18 mouse cellular contexts compared by ENCODE assay signal in genomic region chr6:127537035-127537434, GRCm38 (mm10). TPM values are rescaled to one million over a fixed set of nuclear protein-coding genes. Genes with fewer than 3 reads are reported as not detected.
"Had no signal": no experiment of that assay in that cellular context is flagged by ENCODE, and none has a peak within 500 bp of the region (broad histone marks: within the 10 kb centered on the region; RNA-seq: fewer than 3 reads in every experiment).

No protein-coding gene starts in this region.

- H3K4me3 ChIP-seq: midbrain, embryonic 10.5 days; midbrain, embryonic 12.5 days; myocyte; neural tube, embryonic 13.5 days; neural tube, embryonic 15.5 days; stomach, embryonic 15.5 days had no signal

- ATAC-seq: midbrain, embryonic 16.5 days had no signal

- DNase-seq: lung, adult 18-20 months; lung, embryonic 14.5 days; lung, postnatal 10 days; lung, postnatal 4 days; midbrain, embryonic 14.5 days; retina, postnatal 1 day; right cerebral cortex, postnatal 14 days; thymus, adult 2 months; thymus, postnatal 25 days; thymus, postnatal 4 days had no signal

- H3K9ac ChIP-seq: lung, embryonic 14.5 days; midbrain, embryonic 12.5 days; neural tube, embryonic 13.5 days; neural tube, embryonic 15.5 days; stomach, embryonic 15.5 days had no signal

- H3K9me3 ChIP-seq: midbrain, embryonic 10.5 days; midbrain, embryonic 12.5 days; neural tube, embryonic 13.5 days; neural tube, embryonic 15.5 days; stomach, embryonic 15.5 days had no signal

- H3K36me3 ChIP-seq: midbrain, embryonic 10.5 days; midbrain, embryonic 12.5 days; neural tube, embryonic 13.5 days; neural tube, embryonic 15.5 days; stomach, embryonic 15.5 days had no signal

- H3K4me2 ChIP-seq: lung, embryonic 14.5 days; midbrain, embryonic 12.5 days; neural tube, embryonic 13.5 days; neural tube, embryonic 15.5 days; stomach, embryonic 15.5 days had no signal

- H3K27ac ChIP-seq: midbrain, embryonic 10.5 days; midbrain, embryonic 12.5 days; neural tube, embryonic 13.5 days; neural tube, embryonic 15.5 days; stomach, embryonic 15.5 days; stomach, postnatal 0 days had no signal

- H3K4me1 ChIP-seq: midbrain, embryonic 12.5 days; stomach, embryonic 15.5 days had no signal

RNA-seq across cellular contexts. Expression of gene Cracr2a, which starts 24.1 kb away (rescaled TPM):
- polyA plus RNA-seq: myocyte had no signal
